Mouse (Mus musculus) megakaryocyte-erythroid progenitor cell, adult 5-6 weeks (primary cell): ENCODE measurements around the gene Yars. TPM values are rescaled to one million over a fixed set of nuclear protein-coding genes. Genes with fewer than 3 reads are reported as not detected.
A peak's percentile ranks its signal among the peaks of the same experiment; 100 is the strongest.

Experiments used
- ATAC-seq: replicated peaks from 2 replicates; pipeline ENCODE4 v1.8.0; 2016; ENCODE audit warnings: mild to moderate bottlenecking, inconsistent platforms; ENCODE audit not compliant: severe bottlenecking, poor library complexity, low FRiP score, low TSS enrichment
- total RNA-seq, 2 experiments: library from RNA; stranded (forward) in 1 of 2; stranded (reverse) in 1 of 2; fragments of 200-1000, 215-1000 nt in 1 of 2; fragments of >200 nt in 1 of 2; fragmentation: Nextera tagmentation in 1 of 2; gene quantifications; 2 replicates each; pipeline ENCODE4 v1.2.3; 2014 to 2017

Gene Yars
- total RNA-seq, 2 experiments from 2014 or later = 45.5 to 56.6 TPM

DNA sequence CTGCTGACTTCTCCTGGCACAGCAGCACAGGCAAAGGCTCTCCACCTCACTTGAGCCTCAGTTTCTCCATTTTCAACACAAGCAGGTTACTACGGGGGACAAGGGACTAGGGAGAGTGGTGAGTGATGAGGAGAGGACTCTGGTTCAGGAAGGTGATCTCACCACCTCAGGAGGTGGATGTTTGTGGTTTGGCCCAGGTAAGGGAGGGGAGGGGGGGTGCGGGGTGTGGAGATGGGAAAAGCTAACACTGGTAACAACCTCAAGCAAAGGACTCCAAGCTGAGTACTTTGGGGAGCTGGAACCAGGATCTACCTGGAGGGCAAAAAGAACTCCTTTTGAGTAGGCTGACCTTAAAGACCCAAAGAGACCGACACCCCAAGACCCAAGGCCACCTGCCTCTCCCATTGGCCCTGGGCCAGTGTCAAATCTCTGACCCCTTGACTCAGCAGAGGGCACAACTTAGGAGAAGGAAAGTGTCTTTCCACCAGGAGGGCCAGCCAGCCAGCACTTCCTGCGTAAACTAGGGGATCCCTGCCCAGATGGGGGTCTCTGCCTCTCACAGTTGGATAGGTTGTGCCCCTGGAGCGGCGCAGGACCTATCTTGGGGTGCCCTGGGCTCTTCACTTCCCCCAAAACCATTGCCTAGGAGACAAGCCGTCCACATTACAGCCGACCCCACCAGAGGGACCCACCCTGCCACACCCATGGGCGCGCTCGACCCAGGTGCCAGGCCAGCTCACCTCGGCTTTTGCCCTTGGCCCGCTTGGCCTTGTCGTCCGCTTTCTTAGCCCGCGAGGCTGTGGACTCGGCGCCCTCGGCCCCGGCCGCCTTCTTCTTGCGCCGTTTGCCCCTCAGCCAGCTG lies 58.1 kb downstream of the Yars start:
- no peak for ATAC-seq

DNA sequence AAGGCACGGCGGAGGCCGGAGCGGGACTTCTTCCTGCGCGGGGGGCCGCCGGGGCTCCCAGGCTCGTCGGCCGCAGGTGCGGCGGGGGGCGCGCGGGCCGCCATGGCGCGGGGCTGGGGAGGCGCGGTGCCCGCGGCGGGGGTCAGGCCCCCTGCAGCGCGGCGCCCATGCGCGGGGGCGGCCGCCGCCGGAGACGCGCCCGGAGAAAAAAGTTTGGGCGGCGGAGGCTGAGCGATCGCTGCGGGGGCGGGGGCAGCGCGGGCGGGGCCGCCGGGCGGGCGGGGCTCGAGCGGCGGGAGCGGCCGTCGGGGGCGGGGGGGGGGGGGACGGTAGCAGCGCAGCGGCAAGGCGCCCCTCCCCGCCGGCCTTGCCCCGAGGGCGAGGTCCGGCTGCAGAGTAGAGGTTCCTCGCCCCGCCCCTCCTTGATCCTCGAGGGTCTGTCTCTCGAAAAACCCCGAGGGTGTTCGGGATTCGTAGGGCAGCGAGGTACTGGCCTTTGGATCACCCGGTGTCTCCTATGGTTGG lies 58.7 kb downstream of the Yars start:
- no peak for ATAC-seq

DNA sequence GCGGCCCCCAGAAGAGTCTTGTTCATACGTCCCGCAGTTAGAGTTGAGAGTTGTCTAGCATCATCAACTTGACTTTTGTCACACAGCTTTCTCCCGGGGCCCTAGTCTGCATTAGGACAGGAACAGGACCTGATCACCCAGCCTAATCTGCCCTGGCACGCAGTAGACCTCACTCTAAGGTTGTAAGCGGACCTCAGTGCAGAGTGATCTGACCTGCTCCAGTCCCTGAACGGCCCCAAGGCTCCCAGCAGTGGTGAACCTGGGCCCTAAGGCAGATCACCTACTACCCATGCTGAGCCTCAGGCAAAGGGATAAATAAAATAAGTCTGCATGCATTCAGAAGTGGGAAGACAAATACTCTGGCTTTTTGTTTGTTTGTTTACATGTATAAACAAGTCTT lies 59.7 kb downstream of the Yars start:
- no peak for ATAC-seq

DNA sequence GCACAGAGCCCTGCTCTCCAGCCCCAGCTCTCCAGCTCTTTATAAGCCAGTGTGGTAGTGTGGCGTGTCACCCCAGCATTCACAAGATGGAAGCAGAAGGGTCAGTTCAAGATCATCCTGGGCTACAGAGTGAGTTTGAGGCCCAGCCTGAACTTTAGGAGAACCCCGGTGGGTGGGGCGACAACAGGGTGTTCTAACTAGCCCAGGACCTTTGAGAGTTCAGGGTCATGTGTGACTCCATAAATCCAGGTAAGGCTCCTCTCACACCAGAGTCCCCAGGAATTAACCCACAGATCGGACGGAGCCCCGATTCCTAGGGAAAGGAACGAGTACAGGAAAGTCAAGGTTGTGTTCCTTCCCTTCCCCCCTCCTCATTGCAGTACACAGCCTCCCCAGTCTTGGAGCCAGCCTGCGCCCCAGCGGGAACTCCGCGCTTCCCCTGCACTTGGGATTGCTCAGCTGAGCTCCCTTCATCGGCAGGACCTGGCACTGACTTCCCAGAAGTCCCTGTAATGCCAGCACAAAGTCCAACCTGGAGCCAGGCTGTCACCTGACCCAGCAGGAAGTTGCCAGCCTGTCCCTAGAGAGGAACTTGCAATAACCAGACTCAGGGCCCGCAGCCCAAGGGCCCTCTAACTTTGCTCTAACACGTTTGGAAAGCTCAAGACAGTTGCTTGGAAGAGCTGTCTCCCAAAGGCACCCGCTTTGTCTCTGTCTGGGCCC lies 61.4 kb downstream of the Yars start:
- ATAC-seq = peak; percentile 10; the same call in 1 of the 2 replicates

DNA sequence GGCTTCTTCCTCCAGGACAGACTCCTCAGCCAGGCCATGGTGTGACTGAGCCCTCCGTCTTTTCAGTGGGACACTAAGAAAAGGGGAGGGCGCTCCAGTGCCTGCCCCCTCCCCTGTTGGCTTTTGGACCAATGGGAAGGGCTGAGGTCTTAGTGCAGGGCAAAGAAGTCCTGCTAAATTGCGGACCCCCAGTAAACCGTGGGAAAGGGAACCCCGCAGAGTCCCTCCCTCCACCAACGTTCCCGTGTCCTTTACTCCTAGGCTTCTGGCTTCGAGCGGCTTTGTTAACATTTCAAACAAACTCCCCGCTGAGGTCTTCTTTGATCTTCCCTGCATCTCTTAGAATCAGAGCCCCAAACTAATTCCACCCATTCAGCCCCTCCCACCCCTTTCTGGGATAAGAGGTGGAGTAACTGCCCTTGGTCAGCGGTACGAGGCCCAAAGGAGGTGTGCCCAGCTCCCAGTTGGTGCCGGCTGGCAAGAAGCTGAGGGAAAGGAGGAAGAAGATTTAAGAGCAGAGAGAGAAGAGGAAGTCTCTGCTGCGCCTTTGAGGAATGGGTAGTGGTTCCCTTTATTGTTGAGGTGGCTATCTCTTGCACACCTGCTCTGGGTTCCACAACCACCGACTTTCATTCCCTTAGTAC lies 62.0 kb downstream of the Yars start:
- ATAC-seq = peak; percentile 24; the same call in 1 of the 2 replicates

DNA sequence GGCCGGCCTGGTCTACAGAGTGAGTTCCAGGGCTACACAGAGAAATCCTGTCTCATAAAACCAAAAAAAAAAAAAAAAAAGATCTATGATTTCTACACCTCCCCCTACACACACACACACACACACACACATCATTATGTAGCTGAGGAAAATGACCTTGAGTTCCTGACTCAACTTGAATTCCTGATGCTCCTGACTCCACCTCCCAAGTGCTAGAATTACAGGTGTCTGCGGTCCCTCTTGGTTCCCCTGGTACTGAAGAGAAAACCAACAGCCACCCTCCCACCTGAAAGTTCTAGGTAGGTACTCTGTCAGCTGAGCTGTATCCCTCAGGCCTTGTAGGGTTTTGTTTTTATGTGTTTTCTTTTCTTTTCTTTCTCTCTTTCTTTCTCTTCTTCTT lies 62.9 kb downstream of the Yars start:
- no peak for ATAC-seq

DNA sequence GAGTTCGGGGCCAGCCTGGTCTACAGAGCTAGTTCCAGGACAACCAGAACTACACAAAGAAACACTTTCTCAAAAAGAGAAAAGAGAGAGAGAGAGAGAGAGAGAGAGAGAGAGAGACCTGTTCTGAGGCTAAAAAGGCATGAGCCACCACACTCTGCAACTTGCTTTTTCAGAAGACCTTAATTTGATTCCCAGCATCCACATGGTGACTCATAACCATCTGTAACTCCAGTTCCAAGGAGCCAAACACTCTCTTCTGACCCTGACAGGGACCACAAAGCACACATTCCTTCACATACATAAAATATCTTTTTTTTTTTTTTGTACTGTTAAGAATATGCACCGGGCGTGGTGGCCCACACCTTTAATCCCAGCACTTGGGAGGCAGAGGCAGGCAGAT lies 65.0 kb downstream of the Yars start:
- ATAC-seq = no peak

DNA sequence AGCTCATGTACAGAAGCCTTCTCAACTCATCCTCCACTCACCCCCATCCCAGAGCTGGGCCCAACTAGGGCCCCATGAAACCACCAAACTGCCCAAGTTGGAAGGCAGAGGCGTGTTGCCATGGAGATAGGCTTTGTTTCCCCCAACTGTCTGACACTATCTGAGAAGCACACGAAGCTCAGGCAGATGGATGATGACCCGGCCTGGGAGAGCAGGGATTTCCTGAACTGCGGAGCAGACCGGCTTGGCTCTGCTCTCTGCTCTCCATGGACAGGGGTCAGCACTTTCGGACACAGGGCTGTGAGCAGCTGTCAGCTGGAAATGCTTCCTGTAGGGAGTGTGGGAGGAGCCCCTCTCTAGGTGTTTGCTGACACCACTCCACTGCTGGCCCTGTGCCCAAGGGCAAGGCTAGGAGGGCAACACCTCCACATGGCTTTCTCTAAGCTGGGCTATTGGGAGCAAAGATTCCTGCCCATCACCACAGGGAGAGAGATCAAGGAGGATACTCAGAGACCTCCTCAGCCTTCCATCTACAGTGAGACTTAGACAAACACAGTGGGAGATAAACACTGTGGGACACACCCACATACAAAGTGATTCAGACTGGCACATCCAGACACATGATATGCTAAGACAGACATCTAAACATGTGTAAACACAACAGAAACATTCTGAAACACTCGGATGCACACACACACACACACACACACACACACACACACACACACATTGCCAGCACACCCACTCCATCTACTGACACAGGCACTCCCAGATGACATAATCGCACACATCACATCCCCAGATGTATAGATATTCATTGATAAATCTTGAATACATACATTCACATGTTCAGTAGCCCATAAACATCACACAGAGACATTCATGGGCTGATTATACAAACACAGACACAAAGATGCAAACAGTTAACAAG lies 67.2 kb downstream of the Yars start:
- peak; percentile 93 for ATAC-seq

DNA sequence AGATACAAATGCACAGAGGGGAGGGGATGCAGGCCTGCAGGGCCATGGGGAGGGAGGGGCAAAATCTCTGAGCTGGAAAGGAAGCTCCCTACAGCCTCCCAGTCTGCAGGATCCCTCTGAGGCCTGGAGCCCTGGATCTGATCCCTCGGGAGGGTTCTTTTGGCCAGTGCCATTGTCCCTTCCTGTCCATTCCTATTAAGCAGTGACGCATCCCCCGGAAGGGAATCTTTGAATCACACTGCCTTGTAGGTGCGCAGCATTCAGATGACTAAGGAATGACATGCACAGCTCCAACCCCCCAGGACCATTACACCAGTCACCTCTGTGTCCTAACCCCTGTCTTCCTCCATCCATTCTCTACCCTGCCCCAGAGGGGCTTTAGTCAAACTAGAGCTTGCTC lies 69.5 kb downstream of the Yars start:
- ATAC-seq = no peak

DNA sequence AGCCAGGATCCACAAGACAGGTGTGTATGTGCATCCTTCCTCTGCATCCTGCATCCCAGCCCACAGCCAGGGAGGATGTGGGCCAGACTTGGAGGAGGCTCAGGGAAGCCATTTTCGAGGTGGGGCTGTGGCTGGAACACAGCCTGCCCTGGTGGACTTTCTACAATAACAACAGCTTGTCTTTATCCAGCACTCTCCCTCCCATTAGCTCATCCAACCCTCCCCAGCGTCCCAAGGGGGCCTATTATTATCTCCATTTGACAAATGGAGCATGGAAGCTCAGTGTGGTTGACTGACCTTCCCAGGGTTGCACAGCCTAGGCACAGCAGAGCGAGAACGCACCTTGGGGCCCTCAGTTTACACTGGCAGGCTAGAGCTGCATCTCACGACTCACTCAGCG lies 71.1 kb downstream of the Yars start:
- ATAC-seq = no peak

DNA sequence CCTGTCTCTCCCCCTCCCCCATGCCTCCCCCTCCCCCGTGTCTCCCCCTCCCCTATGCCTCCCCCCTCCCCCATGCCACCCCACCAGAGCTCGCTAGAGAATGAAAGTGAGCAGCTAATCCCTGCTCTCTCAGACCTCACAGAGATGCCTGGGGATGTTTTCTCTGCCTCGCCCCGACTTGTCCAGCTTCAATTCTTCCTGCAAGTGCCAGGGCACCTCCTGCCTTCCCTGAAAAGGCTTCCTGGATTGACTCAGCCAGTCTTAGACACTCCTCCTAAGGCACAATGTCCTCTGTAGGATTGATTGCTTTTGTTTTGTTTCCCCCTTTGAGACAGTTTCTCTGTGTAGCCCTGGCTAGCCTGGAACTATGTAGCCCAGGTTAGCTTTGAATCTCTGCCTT lies 71.6 kb downstream of the Yars start, which contains the start of gene C77080:
Gene C77080, minus strand, starts transcription at position 209 of the 400 bp plus-strand sequence.
- no peak for ATAC-seq

DNA sequence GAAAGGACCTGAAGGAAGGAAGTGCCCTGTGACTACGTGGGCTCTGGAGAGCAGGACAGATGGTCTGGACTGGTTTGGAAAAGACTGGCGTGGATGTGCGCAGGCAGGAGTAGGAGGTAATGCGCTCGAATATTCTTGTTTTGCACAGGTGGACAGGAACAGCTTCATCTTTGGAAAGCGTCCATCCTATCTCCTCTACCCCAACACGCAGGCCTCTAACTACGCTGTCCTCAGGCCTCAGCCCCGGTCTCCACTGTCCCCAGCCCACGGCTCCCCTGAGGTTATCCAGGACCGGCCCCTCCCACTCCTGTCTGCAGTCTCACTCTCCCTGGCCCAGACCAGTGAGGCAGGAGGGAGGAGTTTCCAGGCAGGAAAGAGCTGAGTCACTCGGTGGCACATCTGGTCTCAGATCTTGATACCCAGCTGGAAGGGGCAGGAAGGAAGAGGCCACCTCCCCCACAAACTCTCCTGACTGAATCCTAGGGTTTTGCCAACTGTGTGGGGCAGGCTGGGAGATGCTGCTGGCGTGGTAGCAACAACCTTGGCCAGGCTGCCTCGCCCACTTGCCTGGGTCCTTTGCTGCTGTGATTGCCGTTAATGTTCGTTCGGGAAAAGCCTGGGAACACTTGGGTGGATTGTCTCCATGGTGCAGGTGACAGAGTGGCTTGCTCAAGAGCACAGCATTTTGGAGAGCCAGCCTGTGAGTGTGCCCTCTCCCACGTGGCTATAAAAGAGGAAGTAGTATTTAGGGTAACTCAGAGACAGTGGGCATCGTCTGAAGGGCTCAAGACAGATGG lies 73.9 kb downstream of the Yars start:
- peak; percentile 95 for ATAC-seq

DNA sequence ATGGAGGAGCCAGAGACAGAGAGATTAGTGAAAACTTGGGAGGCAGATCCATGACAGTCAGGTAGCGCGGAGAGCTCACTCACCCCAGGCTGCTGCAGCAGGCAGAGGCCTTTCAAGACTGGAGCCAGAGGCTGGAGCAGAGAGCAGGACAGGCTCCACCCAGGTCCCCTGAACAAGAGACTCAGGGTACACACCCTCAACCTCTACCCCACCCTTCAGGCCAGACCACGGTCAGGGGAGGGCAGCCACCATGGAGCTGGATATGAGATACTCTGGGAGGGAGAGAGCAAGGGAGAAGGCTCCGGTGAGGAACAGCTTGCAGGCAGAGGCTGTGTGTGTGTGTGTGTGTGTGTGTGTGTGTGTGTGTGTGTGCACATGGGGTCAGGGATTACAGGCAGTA lies 76.6 kb downstream of the Yars start:
- no peak for ATAC-seq

DNA sequence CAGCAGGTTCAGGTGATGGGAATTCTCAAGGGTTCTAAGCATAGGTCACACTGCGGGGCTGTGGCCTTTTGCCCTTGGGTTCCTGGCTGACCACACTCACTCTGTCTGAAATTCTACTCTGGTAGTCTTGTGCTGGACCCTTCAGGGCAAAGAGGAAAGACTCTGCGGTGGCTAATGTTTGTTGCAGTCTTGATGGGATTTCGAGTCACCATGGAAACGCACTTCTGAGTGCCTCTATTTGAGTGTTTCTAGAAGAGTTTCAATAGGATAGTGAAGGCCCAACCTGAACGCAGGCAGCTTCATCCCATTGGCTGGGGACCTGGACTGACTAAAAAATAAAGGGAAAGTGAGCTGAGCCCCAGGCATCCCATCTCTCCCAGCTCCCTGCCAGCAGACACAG lies 77.3 kb downstream of the Yars start:
- ATAC-seq = no peak

DNA sequence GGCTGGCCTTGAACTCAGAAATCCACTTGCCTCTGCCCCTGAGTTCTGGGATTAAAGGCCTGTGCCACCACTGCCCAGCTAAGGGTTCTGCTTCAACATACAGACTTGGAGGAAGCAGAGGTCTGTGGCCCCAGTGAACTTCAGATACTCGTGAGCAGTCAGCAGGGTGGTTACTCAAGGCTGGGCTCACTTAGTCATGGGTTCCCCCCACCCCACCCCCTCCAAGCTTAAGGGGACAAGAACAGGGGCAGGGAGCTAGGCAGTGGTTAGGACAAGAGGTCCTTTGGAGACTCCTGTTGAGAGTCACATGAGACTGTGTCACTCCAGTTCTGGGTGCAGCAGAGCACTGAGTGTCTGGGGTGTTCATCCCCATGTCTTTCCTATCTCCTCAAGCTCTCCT lies 79.1 kb downstream of the Yars start:
- ATAC-seq = no peak
